Mouse (Mus musculus) forebrain, embryonic 15.5 days (tissue): ENCODE measurements at regions not wholly inside any gene's neighbourhood (a gene's known extent, or its start where the extent isn't known, plus 50 kb on each side); places are given as distances from the start of the nearest gene placed in this dataset.

Experiments used
- ATAC-seq: fragments of 200-750 bp; cut with Nextera tagmentation; replicated peaks from 2 replicates; pipeline ENCODE4 v1.8.0; 2017; ENCODE audit warnings: mild to moderate bottlenecking, moderate TSS enrichment, moderate library complexity
- H3K27ac ChIP-seq: fragments of 300-500 bp; sonication (generic); replicated peaks from 2 replicates; pipeline ENCODE4 v1.5.1; 2015; ENCODE audit warnings: mild to moderate bottlenecking, inconsistent platforms
- H3K27me3 ChIP-seq: fragments of 300-500 bp; sonication (generic); 2 replicates; pipeline ENCODE4 v1.6.1; 2015; ENCODE audit warnings: inconsistent platforms
- H3K36me3 ChIP-seq: fragments of 300-500 bp; sonication (generic); 2 replicates; pipeline ENCODE4 v1.6.1; 2015; ENCODE audit warnings: mild to moderate bottlenecking, inconsistent platforms
- H3K4me1 ChIP-seq: fragments of 300-500 bp; sonication (generic); 2 replicates; pipeline ENCODE4 v1.6.1; 2015; ENCODE audit warnings: inconsistent platforms
- H3K4me2 ChIP-seq: fragments of 300-500 bp; sonication (generic); replicated peaks from 2 replicates; pipeline ENCODE4 v1.6.1; 2015; ENCODE audit warnings: mild to moderate bottlenecking, inconsistent platforms
- H3K4me3 ChIP-seq: fragments of 300-500 bp; sonication (generic); 2 replicates; pipeline ENCODE4 v1.5.1; 2015; ENCODE audit warnings: mild to moderate bottlenecking, inconsistent platforms
- H3K9ac ChIP-seq: fragments of 300-500 bp; sonication (generic); replicated peaks from 2 replicates; pipeline ENCODE4 v1.6.1; 2015; ENCODE audit warnings: mild to moderate bottlenecking, inconsistent platforms
- H3K9me3 ChIP-seq: fragments of 300-500 bp; sonication (generic); 2 replicates; pipeline ENCODE4 v1.6.1; 2016; ENCODE audit warnings: inconsistent platforms
- WGBS: fragments of 180-500 bp; shearing (Covaris S2); methylation state at CpG from one replicate; pipeline ENCODE4 v1.1.7; 2015; ENCODE audit warnings: mixed read lengths; 5-methylcytosine and 5-hydroxymethylcytosine counted together

GRCm38 (mm10) chr3:17799120-17799519 is 149.1 kb upstream of the Cypt12 start:
- ATAC-seq: no peak
- Histone ChIP-seq H3K36me3 (0 out of 2 replicates have a peak, but pooled peaks cover 2% of the 10 kb centered on the region), H3K4me2 (peak overlapping the region; percentile 18), H3K27me3 (no peaks in the 10 kb centered on the region), H3K4me3 (peak overlapping the region; percentile 15; the same call in 1 of the 2 replicates), H3K9me3 (no peaks in the 10 kb centered on the region), H3K27ac (0 out of 2 replicates have a peak overlapping the region, but pooled peaks have one; percentile 21), H3K9ac (no peak overlapping the region), H3K4me1 (peaks cover 24% of the 10 kb centered on the region)
- WGBS: 57% methylated on average over 6 of the region's 6 CpGs

GRCm38 (mm10) chr3:17800810-17801209 is 147.4 kb upstream of the Cypt12 start:
- 0 out of 2 replicates have a peak overlapping the region, but pooled peaks have one; percentile 9 for H3K4me2 ChIP-seq
- 0 out of 2 replicates have a peak, but pooled peaks cover 2% of the 10 kb centered on the region for H3K36me3 ChIP-seq
- no peak overlapping the region for H3K4me3 ChIP-seq
- peaks cover 23% of the 10 kb centered on the region for H3K4me1 ChIP-seq
- no peak overlapping the region for H3K9ac ChIP-seq
- H3K27me3 ChIP-seq: no peaks in the 10 kb centered on the region
- no peak for ATAC-seq
- WGBS: 74% methylated on average over 2 of the region's 2 CpGs
- peak overlapping the region; percentile 56; the same call in 1 of the 2 replicates for H3K27ac ChIP-seq
- H3K9me3 ChIP-seq: no peaks in the 10 kb centered on the region

- WGBS: 71% methylated on average over 5 of the region's 5 CpGs
- H3K27me3 ChIP-seq: no peaks in the 10 kb centered on the region
- H3K4me2 ChIP-seq: no peak overlapping the region
- no peak for ATAC-seq
- peaks cover 17% of the 10 kb centered on the region for H3K4me1 ChIP-seq
- 0 out of 2 replicates have a peak, but pooled peaks cover 2% of the 10 kb centered on the region for H3K36me3 ChIP-seq
- no peak overlapping the region for H3K4me3 ChIP-seq
- H3K9me3 ChIP-seq: no peaks in the 10 kb centered on the region
- H3K9ac ChIP-seq: no peak overlapping the region
- peak overlapping the region; percentile 51 for H3K27ac ChIP-seq
Observed at GRCm38 (mm10) chr3:17801479-17801878, 146.7 kb upstream of the Cypt12 start.

GRCm38 (mm10) chr3:17805185-17805584 is 143.0 kb upstream of the Cypt12 start:
- Histone ChIP-seq H3K4me2 (no peak overlapping the region), H3K27me3 (no peaks in the 10 kb centered on the region), H3K9ac (no peak overlapping the region), H3K4me3 (no peak overlapping the region), H3K9me3 (no peaks in the 10 kb centered on the region), H3K4me1 (0 out of 2 replicates have a peak, but pooled peaks cover 6% of the 10 kb centered on the region), H3K27ac (peak overlapping the region; percentile 52), H3K36me3 (0 out of 2 replicates have a peak, but pooled peaks cover 2% of the 10 kb centered on the region)
- peak; percentile 26; the same call in 1 of the 2 replicates for ATAC-seq
- WGBS: 68% methylated on average over 1 of the region's 1 CpGs

- ATAC-seq: 0 out of 2 replicates have a peak, but pooled peaks have one; percentile 29
- no peaks in the 10 kb centered on the region for H3K9me3 ChIP-seq
- no peak overlapping the region for H3K9ac ChIP-seq
- H3K4me3 ChIP-seq: no peak overlapping the region
- H3K4me1 ChIP-seq: no peaks in the 10 kb centered on the region; the same call in 1 of the 2 replicates
- WGBS: 23% methylated on average over 6 of the region's 6 CpGs
- H3K4me2 ChIP-seq: no peak overlapping the region
- H3K27me3 ChIP-seq: no peaks in the 10 kb centered on the region
- no peaks in the 10 kb centered on the region for H3K36me3 ChIP-seq
- H3K27ac ChIP-seq: no peak overlapping the region
Observed at GRCm38 (mm10) chr3:17811290-17811689, 136.9 kb upstream of the Cypt12 start.

GRCm38 (mm10) chr3:17824201-17824600 is 124.0 kb upstream of the Cypt12 start:
- WGBS: 46% methylated on average over 3 of the region's 3 CpGs
- Histone ChIP-seq H3K27ac (0 out of 2 replicates have a peak overlapping the region, but pooled peaks have one; percentile 23), H3K9ac (no peak overlapping the region), H3K9me3 (no peaks in the 10 kb centered on the region), H3K4me2 (no peak overlapping the region), H3K36me3 (no peaks in the 10 kb centered on the region), H3K4me3 (no peak overlapping the region), H3K4me1 (no peaks in the 10 kb centered on the region), H3K27me3 (no peaks in the 10 kb centered on the region)
- peak; percentile 46; the same call in 1 of the 2 replicates for ATAC-seq

- H3K9ac ChIP-seq: no peak overlapping the region
- no peak overlapping the region for H3K4me2 ChIP-seq
- H3K36me3 ChIP-seq: no peaks in the 10 kb centered on the region
- H3K27ac ChIP-seq: no peak overlapping the region
- ATAC-seq: no peak
- WGBS: 49% methylated on average over 4 of the region's 4 CpGs
- no peak overlapping the region for H3K4me3 ChIP-seq
- H3K9me3 ChIP-seq: no peaks in the 10 kb centered on the region
- H3K27me3 ChIP-seq: no peaks in the 10 kb centered on the region
- H3K4me1 ChIP-seq: no peaks in the 10 kb centered on the region
Observed at GRCm38 (mm10) chr3:17824662-17825061, 123.5 kb upstream of the Cypt12 start.

GRCm38 (mm10) chr3:17825254-17825890 is 122.8 kb upstream of the Cypt12 start:
- Histone ChIP-seq H3K27ac (no peak overlapping the region), H3K9me3 (no peaks in the 10 kb centered on the region), H3K4me1 (no peaks in the 10 kb centered on the region), H3K4me2 (no peak overlapping the region), H3K36me3 (no peaks in the 10 kb centered on the region), H3K27me3 (no peaks in the 10 kb centered on the region), H3K9ac (no peak overlapping the region), H3K4me3 (no peak overlapping the region)
- WGBS: 72% methylated on average over 3 of the region's 3 CpGs
- peak; percentile 68 for ATAC-seq

GRCm38 (mm10) chr3:17834706-17835105 is 113.5 kb upstream of the Cypt12 start:
- no peak overlapping the region for H3K9ac ChIP-seq
- ATAC-seq: no peak
- no peaks in the 10 kb centered on the region for H3K36me3 ChIP-seq
- H3K4me3 ChIP-seq: no peak overlapping the region
- H3K9me3 ChIP-seq: no peaks in the 10 kb centered on the region
- no peaks in the 10 kb centered on the region for H3K4me1 ChIP-seq
- WGBS: 49% methylated on average over 1 of the region's 1 CpGs
- no peak overlapping the region for H3K27ac ChIP-seq
- H3K27me3 ChIP-seq: no peaks in the 10 kb centered on the region
- H3K4me2 ChIP-seq: no peak overlapping the region

- WGBS: 64% methylated on average over 7 of the region's 7 CpGs
- H3K9ac ChIP-seq: no peak overlapping the region
- no peaks in the 10 kb centered on the region for H3K27me3 ChIP-seq
- ATAC-seq: peak; percentile 93
- no peaks in the 10 kb centered on the region for H3K36me3 ChIP-seq
- H3K4me1 ChIP-seq: peaks cover 10% of the 10 kb centered on the region; the same call in 1 of the 2 replicates
- no peak overlapping the region for H3K4me2 ChIP-seq
- no peak overlapping the region for H3K4me3 ChIP-seq
- H3K9me3 ChIP-seq: no peaks in the 10 kb centered on the region
- H3K27ac ChIP-seq: peak overlapping the region; percentile 66
Observed at GRCm38 (mm10) chr3:17847609-17848008, 100.6 kb upstream of the Cypt12 start.

GRCm38 (mm10) chr3:17848181-17848580 is 100.0 kb upstream of the Cypt12 start:
- no peaks in the 10 kb centered on the region for H3K9me3 ChIP-seq
- H3K9ac ChIP-seq: no peak overlapping the region
- peak overlapping the region; percentile 66 for H3K27ac ChIP-seq
- no peak overlapping the region for H3K4me3 ChIP-seq
- H3K36me3 ChIP-seq: no peaks in the 10 kb centered on the region
- peak; percentile 19; the same call in 1 of the 2 replicates for ATAC-seq
- H3K4me2 ChIP-seq: no peak overlapping the region
- H3K27me3 ChIP-seq: no peaks in the 10 kb centered on the region
- H3K4me1 ChIP-seq: peaks cover 10% of the 10 kb centered on the region; the same call in 1 of the 2 replicates

- WGBS: 67% methylated on average over 3 of the region's 3 CpGs
- H3K4me3 ChIP-seq: no peak overlapping the region
- no peaks in the 10 kb centered on the region for H3K9me3 ChIP-seq
- peak overlapping the region; percentile 37; the same call in 1 of the 2 replicates for H3K27ac ChIP-seq
- no peak overlapping the region for H3K9ac ChIP-seq
- H3K27me3 ChIP-seq: no peaks in the 10 kb centered on the region
- H3K4me2 ChIP-seq: no peak overlapping the region
- H3K4me1 ChIP-seq: peaks cover 24% of the 10 kb centered on the region
- no peaks in the 10 kb centered on the region for H3K36me3 ChIP-seq
- ATAC-seq: peak; percentile 87
Observed at GRCm38 (mm10) chr3:17862367-17862766, 85.8 kb upstream of the Cypt12 start.
